Mouse (Mus musculus) ES-Bruce4 (cell line): ENCODE measurements around the gene Ndufaf2.

ENCODE experiments used
- CTCF ChIP-seq: IDR thresholded peaks from one replicate; pipeline ENCODE4 v1.8.1; 2011; ENCODE audit warnings: low read depth, low read length
- EP300 ChIP-seq: IDR thresholded peaks from 2 replicates; pipeline ENCODE4 v1.6.1; 2011; ENCODE audit warnings: low read depth, low read length; ENCODE audit not compliant: insufficient read depth
- POLR2A ChIP-seq: IDR thresholded peaks from one replicate; pipeline ENCODE4 v1.8.1; 2011; ENCODE audit warnings: low read length; ENCODE audit not compliant: insufficient read depth

DNA sequence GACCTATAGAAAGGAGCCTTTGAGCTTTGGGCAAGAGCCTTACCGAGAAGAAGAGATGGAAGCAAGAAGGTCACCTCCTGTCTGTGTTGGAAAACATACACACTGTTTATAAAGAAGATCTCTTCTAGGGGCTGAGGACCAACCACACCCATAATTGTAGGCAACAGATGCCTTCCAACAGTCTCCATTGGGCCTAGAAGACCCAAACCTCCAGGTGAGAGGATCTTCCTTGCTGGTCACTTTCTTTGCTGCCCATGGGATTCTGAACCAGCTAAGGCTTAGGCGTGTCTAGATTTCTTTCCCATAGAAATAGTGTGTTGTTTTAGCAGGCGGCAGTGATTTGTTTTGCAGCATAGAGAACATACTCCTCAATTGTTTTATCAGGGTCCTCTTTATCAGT, 162.1 kb downstream of the Ndufaf2 start:
- TF ChIP-seq CTCF (no peak), EP300 (no peak), POLR2A (no peak)
